In the genomic region with DNA sequence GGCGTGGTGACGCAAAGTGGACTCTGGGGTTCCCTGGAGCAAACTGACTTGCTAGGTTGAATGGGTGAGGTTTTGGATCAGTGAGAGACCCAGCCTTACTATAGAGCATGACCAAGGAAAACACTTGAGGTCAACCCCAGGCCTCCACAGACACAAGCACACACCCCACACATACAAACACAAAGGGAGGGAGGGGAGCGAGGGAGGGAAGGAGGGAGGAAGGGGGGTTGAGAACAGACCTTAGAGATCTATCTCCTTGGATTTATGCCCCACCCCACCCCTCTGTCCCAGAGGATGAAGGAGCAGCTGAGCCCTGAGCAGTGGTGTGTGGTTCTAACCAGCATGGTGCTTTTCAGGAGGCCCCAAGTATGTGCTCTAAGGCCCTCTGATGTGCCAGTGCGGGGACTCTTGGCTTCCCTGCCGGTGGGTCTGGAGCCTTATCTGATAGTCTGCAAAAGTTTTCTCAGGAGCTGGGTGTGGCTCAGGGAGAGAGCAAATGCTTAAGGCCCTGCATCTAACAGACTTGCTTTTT, we compare ENCODE assay signal across 12 mouse cellular contexts. TPM values are rescaled to one million over a fixed set of nuclear protein-coding genes. Genes with fewer than 3 reads are reported as not detected.
"Had no signal": no experiment of that assay in that cellular context is flagged by ENCODE, and none has a peak within 500 bp of the region (broad histone marks: within the 10 kb centered on the region; RNA-seq: fewer than 3 reads in every experiment).

No protein-coding gene starts in this region.

- DNase-seq: kidney, postnatal 4 days; lung, adult 2 months; lung, postnatal 36 days; thymus, postnatal 36 days had no signal

- H3K4me1 ChIP-seq: limb, embryonic 10.5 days; liver, embryonic 15.5 days; midbrain, embryonic 13.5 days had no signal

- H3K9me3 ChIP-seq: limb, embryonic 10.5 days; liver, embryonic 15.5 days; midbrain, embryonic 13.5 days had no signal

- H3K36me3 ChIP-seq: limb, embryonic 10.5 days; liver, embryonic 15.5 days; midbrain, embryonic 13.5 days had no signal

- H3K27me3 ChIP-seq: liver, embryonic 15.5 days; midbrain, embryonic 13.5 days had no signal

- H3K4me2 ChIP-seq: liver, embryonic 11.5 days; liver, embryonic 15.5 days; midbrain, embryonic 13.5 days had no signal

- ATAC-seq: intestine, postnatal 0 days; lung, postnatal 0 days; midbrain, embryonic 13.5 days had no signal

- H3K9ac ChIP-seq: liver, embryonic 15.5 days; midbrain, embryonic 13.5 days had no signal

- H3K4me3 ChIP-seq: limb, embryonic 10.5 days; liver, embryonic 15.5 days; midbrain, embryonic 13.5 days had no signal

- H3K27ac ChIP-seq: kidney, postnatal 0 days; limb, embryonic 10.5 days; liver, embryonic 15.5 days; midbrain, embryonic 13.5 days had no signal

RNA-seq across cellular contexts. Expression of a gene that starts 12.9 kb away (rescaled TPM):
- total RNA-seq: megakaryocyte progenitor cell, adult 5-6 weeks had no signal

RNA-seq across cellular contexts. Expression of a gene that starts 44.1 kb away (rescaled TPM):
- total RNA-seq: megakaryocyte progenitor cell, adult 5-6 weeks had no signal
- polyA plus RNA-seq: liver, embryonic 11.5 days; liver, embryonic 15.5 days had no signal
